Mouse (Mus musculus): Measurements from ENCODE around the gene Elk3. TPM values are rescaled to one million over a fixed set of nuclear protein-coding genes. Genes with fewer than 3 reads are reported as not detected.
A peak's percentile ranks its signal among the peaks of the same experiment; 100 is the strongest.

The Elk3 gene
- polyA plus RNA-seq, 1 experiment from 2014 or later = 8.8 TPM

GRCm38 (mm10) chr10:93325804-93326740, 15.1 kb upstream of the Elk3 start:
- DNase-seq (no peak), ATAC-seq (ENCODE audit: low FRiP score, low TSS enrichment) (no peak)
- Histone ChIP-seq H3K27ac (replicated peaks; ENCODE audit: low read depth, low read length) (no peak overlapping the region), H3K27me3 (ENCODE audit: control insufficient read depth, insufficient read depth, low read length) (no peaks in the 10 kb centered on the region), H3K4me2 (ENCODE audit: low read length) (no peak overlapping the region), H3K9ac (replicated peaks; ENCODE audit: low read length) (no peak overlapping the region), H3K36me3 (ENCODE audit: control insufficient read depth, insufficient read depth, low read length) (no peaks in the 10 kb centered on the region), H3K4me3 (replicated peaks; ENCODE audit: low read depth, low read length) (no peak overlapping the region), H3K4me1 (ENCODE audit: control insufficient read depth, insufficient read depth, low read length) (no peaks in the 10 kb centered on the region), H3K9me3 (ENCODE audit: control insufficient read depth, low read length) (no peaks in the 10 kb centered on the region)
- 82% methylated on average over 12 of the region's 12 CpGs for WGBS

DNA sequence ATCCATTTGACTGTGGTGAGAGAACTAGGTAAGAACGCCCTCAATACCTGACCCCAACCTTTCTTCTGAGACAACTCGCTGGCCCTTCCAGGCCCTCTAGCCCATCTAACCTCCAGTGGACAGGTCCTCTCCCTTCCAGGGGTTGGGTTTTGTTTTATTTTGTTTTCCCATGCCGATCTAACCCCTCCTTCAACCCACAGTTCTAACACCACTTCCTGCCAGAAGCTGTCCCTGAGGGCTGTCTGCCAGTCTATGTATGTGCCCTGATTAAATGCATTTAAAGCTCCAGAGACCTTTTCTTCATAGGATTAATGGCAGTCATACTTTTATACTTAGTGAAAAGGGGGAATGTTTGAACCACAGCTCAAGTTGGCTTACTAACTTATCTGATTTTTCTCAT, 14.4 kb upstream of the Elk3 start:
- Histone ChIP-seq H3K4me1 (ENCODE audit: control insufficient read depth, insufficient read depth, low read length) (no peaks in the 10 kb centered on the region), H3K9me3 (ENCODE audit: control insufficient read depth, low read length) (no peaks in the 10 kb centered on the region), H3K4me2 (ENCODE audit: low read length) (no peak overlapping the region), H3K27ac (replicated peaks; ENCODE audit: low read depth, low read length) (no peak overlapping the region), H3K27me3 (ENCODE audit: control insufficient read depth, insufficient read depth, low read length) (no peaks in the 10 kb centered on the region), H3K4me3 (replicated peaks; ENCODE audit: low read depth, low read length) (no peak overlapping the region), H3K36me3 (ENCODE audit: control insufficient read depth, insufficient read depth, low read length) (no peaks in the 10 kb centered on the region), H3K9ac (replicated peaks; ENCODE audit: low read length) (no peak overlapping the region)
- ATAC-seq (ENCODE audit: low FRiP score, low TSS enrichment) (no peak), DNase-seq (no peak)
- 81% methylated on average over 3 of the region's 3 CpGs for WGBS

DNA sequence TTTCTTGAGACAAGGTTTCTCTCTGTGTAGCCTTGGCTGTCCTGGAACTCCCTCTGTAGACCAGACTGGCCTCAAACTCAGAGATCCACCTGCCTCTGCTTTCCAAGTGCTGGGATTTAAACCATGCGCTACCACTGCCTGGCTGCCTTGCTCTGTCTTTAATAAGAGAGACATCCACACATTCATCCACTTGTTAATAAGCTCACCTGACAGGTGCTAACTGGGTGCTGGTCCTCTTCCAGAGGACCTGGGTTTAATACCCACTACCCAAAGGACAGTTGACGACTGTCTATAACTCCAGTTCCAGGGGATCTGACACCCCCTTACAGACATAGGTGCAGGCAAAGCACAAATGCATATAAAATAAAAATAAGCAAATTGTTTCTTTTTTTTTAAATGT, 13.5 kb upstream of the Elk3 start:
- DNase-seq = no peak
- no peaks in the 10 kb centered on the region for H3K4me1 ChIP-seq (ENCODE audit: control insufficient read depth, insufficient read depth, low read length)
- no peak overlapping the region for H3K4me3 ChIP-seq (replicated peaks; ENCODE audit: low read depth, low read length)
- H3K27me3 ChIP-seq (ENCODE audit: control insufficient read depth, insufficient read depth, low read length) = no peaks in the 10 kb centered on the region
- no peak overlapping the region for H3K9ac ChIP-seq (replicated peaks; ENCODE audit: low read length)
- H3K36me3 ChIP-seq (ENCODE audit: control insufficient read depth, insufficient read depth, low read length) = no peaks in the 10 kb centered on the region
- 98% methylated on average over 2 of the region's 2 CpGs for WGBS
- no peaks in the 10 kb centered on the region for H3K9me3 ChIP-seq (ENCODE audit: control insufficient read depth, low read length)
- no peak overlapping the region for H3K4me2 ChIP-seq (ENCODE audit: low read length)
- H3K27ac ChIP-seq (replicated peaks; ENCODE audit: low read depth, low read length) = no peak overlapping the region
- no peak for ATAC-seq (ENCODE audit: low FRiP score, low TSS enrichment)

GRCm38 (mm10) chr10:93323659-93324058, 12.7 kb upstream of the Elk3 start:
- H3K36me3 ChIP-seq (ENCODE audit: control insufficient read depth, insufficient read depth, low read length) = no peaks in the 10 kb centered on the region
- no peaks in the 10 kb centered on the region for H3K27me3 ChIP-seq (ENCODE audit: control insufficient read depth, insufficient read depth, low read length)
- DNase-seq (no peak), ATAC-seq (ENCODE audit: low FRiP score, low TSS enrichment) (no peak)
- H3K4me1 ChIP-seq (ENCODE audit: control insufficient read depth, insufficient read depth, low read length) = no peaks in the 10 kb centered on the region
- no peak overlapping the region for H3K9ac ChIP-seq (replicated peaks; ENCODE audit: low read length)
- no peak overlapping the region for H3K27ac ChIP-seq (replicated peaks; ENCODE audit: low read depth, low read length)
- 95% methylated on average over 2 of the region's 2 CpGs for WGBS
- H3K9me3 ChIP-seq (ENCODE audit: control insufficient read depth, low read length) = no peaks in the 10 kb centered on the region
- no peak overlapping the region for H3K4me2 ChIP-seq (ENCODE audit: low read length)
- no peak overlapping the region for H3K4me3 ChIP-seq (replicated peaks; ENCODE audit: low read depth, low read length)

DNA sequence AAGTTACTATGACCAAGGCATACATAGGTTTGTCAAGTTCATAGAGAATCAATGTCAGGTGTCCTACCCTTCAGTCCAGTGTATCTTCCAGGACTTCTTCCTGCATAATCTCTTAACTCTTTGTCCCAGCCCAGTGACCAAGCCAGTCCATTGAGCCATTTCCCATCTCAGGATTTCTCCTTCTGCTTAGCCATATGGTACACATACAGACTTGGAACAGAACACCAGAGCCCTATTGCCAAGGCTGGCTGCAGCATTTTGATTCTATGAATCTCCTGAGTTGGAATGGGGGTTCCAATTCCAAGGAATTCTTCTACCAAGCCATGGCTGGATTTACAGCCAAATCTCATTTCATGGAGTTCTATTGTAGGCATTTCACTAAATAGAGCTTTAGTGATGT, 10.8 kb upstream of the Elk3 start:
- Histone ChIP-seq H3K4me1 (ENCODE audit: control insufficient read depth, insufficient read depth, low read length) (no peaks in the 10 kb centered on the region), H3K4me3 (replicated peaks; ENCODE audit: low read depth, low read length) (no peak overlapping the region), H3K27ac (replicated peaks; ENCODE audit: low read depth, low read length) (no peak overlapping the region), H3K27me3 (ENCODE audit: control insufficient read depth, insufficient read depth, low read length) (no peaks in the 10 kb centered on the region), H3K9ac (replicated peaks; ENCODE audit: low read length) (no peak overlapping the region), H3K4me2 (ENCODE audit: low read length) (no peak overlapping the region), H3K36me3 (ENCODE audit: control insufficient read depth, insufficient read depth, low read length) (no peaks in the 10 kb centered on the region), H3K9me3 (ENCODE audit: control insufficient read depth, low read length) (no peaks in the 10 kb centered on the region)
- ATAC-seq (ENCODE audit: low FRiP score, low TSS enrichment) (no peak), DNase-seq (no peak)

DNA sequence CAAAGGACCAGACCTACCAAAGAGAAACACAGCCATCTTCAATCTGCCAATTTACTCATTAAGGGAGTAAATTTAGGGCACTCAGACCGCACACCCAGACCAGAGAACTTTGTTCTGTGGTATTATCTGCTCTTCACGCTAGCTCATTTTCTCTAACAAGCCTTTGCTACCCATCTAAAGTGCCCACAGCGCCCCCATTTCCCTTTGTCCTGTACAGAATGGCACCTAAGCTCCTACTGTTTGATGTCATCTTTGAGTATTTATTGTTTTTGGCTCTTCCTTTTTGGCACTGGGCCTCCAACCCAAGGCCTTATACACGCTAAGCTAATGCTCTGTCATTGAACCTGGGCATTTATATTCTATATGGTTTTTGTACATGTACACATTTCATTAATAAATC, 9.2 kb upstream of the Elk3 start:
- H3K4me2 ChIP-seq (ENCODE audit: low read length) = no peak overlapping the region
- no peaks in the 10 kb centered on the region for H3K4me1 ChIP-seq (ENCODE audit: control insufficient read depth, insufficient read depth, low read length)
- DNase-seq = no peak
- no peak for ATAC-seq (ENCODE audit: low FRiP score, low TSS enrichment)
- H3K36me3 ChIP-seq (ENCODE audit: control insufficient read depth, insufficient read depth, low read length) = no peaks in the 10 kb centered on the region
- no peak overlapping the region for H3K4me3 ChIP-seq (replicated peaks; ENCODE audit: low read depth, low read length)
- H3K9me3 ChIP-seq (ENCODE audit: control insufficient read depth, low read length) = no peaks in the 10 kb centered on the region
- 77% methylated on average over 4 of the region's 4 CpGs for WGBS
- H3K27me3 ChIP-seq (ENCODE audit: control insufficient read depth, insufficient read depth, low read length) = no peaks in the 10 kb centered on the region
- no peak overlapping the region for H3K9ac ChIP-seq (replicated peaks; ENCODE audit: low read length)
- no peak overlapping the region for H3K27ac ChIP-seq (replicated peaks; ENCODE audit: low read depth, low read length)

DNA sequence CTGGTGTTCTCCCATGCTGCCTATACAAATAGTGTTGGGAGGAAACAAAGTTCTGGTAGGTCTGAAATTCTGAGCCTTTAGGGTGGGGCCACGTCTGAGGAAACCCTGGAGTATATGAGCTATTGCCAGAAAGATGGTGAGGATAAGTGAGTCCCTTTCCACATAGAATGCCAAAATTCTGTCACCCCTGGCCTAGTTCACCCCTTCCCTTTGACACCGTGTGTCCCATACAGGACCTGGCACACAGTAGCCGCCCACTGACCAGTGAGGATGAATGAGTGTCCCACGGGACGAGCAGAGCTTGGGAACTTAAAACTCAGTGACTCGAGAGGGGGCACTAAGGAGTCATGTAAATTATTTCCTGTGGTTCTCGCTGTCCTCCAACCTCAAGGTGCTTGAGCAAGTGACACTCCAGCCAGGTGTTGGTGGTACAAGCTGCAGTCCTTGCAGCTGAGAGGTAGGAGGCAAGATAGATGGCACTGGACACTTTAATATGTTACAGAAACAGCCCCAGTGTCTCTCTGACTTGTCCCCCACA, 8.7 kb upstream of the Elk3 start:
- Histone ChIP-seq H3K4me3 (replicated peaks; ENCODE audit: low read depth, low read length) (no peak overlapping the region), H3K4me1 (ENCODE audit: control insufficient read depth, insufficient read depth, low read length) (no peaks in the 10 kb centered on the region), H3K36me3 (ENCODE audit: control insufficient read depth, insufficient read depth, low read length) (no peaks in the 10 kb centered on the region), H3K9ac (replicated peaks; ENCODE audit: low read length) (no peak overlapping the region), H3K27ac (replicated peaks; ENCODE audit: low read depth, low read length) (no peak overlapping the region), H3K27me3 (ENCODE audit: control insufficient read depth, insufficient read depth, low read length) (no peaks in the 10 kb centered on the region), H3K4me2 (ENCODE audit: low read length) (no peak overlapping the region), H3K9me3 (ENCODE audit: control insufficient read depth, low read length) (no peaks in the 10 kb centered on the region)
- no peak for DNase-seq
- no peak for ATAC-seq (ENCODE audit: low FRiP score, low TSS enrichment)
- WGBS = 80% methylated on average over 7 of the region's 7 CpGs

DNA sequence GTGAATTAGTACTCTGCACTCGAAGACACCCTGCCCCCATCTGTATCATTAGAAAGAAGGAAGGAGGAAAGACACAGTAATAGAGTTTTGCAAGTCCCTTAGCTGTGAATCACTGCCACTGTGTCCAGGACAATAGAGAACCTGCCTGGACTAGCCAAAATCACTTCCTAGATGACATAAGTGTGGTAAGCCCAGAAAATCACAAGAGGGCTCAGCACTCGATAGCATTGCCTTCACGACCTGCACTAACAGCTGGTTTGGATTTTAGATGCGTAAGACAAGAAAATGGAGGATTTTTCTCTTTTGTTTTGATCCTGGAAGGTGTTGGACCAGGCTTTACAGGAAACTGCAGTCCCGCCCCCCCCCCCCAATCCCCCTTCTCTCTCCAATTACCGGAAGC, 6.0 kb upstream of the Elk3 start:
- no peaks in the 10 kb centered on the region for H3K4me1 ChIP-seq (ENCODE audit: control insufficient read depth, insufficient read depth, low read length)
- H3K4me3 ChIP-seq (replicated peaks; ENCODE audit: low read depth, low read length) = no peak overlapping the region
- 75% methylated on average over 6 of the region's 6 CpGs for WGBS
- no peak overlapping the region for H3K9ac ChIP-seq (replicated peaks; ENCODE audit: low read length)
- H3K9me3 ChIP-seq (ENCODE audit: control insufficient read depth, low read length) = no peaks in the 10 kb centered on the region
- no peak for DNase-seq
- no peak overlapping the region for H3K27ac ChIP-seq (replicated peaks; ENCODE audit: low read depth, low read length)
- ATAC-seq (ENCODE audit: low FRiP score, low TSS enrichment) = no peak
- no peak overlapping the region for H3K4me2 ChIP-seq (ENCODE audit: low read length)
- H3K27me3 ChIP-seq (ENCODE audit: control insufficient read depth, insufficient read depth, low read length) = no peaks in the 10 kb centered on the region
- no peaks in the 10 kb centered on the region for H3K36me3 ChIP-seq (ENCODE audit: control insufficient read depth, insufficient read depth, low read length)

DNA sequence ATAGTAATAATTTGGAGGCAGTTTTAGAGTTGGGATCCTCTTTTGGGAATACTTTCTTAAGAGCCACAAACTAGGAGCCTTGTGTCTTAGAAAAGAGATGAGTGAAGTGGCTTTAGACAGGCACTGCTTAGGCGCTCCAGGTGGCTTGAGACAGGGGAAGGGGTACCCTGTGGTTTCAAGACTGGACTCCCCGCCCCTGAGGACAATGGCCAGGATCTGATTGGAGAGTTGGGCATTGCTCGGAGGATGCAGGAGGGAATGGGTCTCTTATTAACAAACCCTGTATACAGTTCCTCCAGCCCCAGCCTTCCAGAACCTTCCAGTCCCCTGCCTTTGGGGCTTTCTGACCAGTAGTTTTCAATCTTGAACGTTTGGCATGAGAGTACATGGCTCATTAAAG, 641 bp upstream of the Elk3 start:
- Histone ChIP-seq H3K36me3 (ENCODE audit: control insufficient read depth, insufficient read depth, low read length) (no peaks in the 10 kb centered on the region), H3K9me3 (ENCODE audit: control insufficient read depth, low read length) (no peaks in the 10 kb centered on the region), H3K4me1 (ENCODE audit: control insufficient read depth, insufficient read depth, low read length) (peaks cover 3% of the 10 kb centered on the region; the same call in 1 of the 2 replicates), H3K4me2 (ENCODE audit: low read length) (peak overlapping the region; percentile 90), H3K27me3 (ENCODE audit: control insufficient read depth, insufficient read depth, low read length) (peaks cover 6% of the 10 kb centered on the region; the same call in 1 of the 2 replicates), H3K27ac (replicated peaks; ENCODE audit: low read depth, low read length) (no peak overlapping the region), H3K9ac (replicated peaks; ENCODE audit: low read length) (no peak overlapping the region), H3K4me3 (replicated peaks; ENCODE audit: low read depth, low read length) (peak overlapping the region; percentile 47; the same call in 1 of the 2 replicates)
- ATAC-seq (ENCODE audit: low FRiP score, low TSS enrichment) (no peak), DNase-seq (no peak)
- 5% methylated on average over 4 of the region's 4 CpGs for WGBS

Measured in midbrain, embryonic 14.5 days (tissue).